Mouse (Mus musculus) cortical plate, adult 2 months (tissue): Measurements from ENCODE around the gene Lmntd1. TPM values are rescaled to one million over a fixed set of nuclear protein-coding genes. Genes with fewer than 3 reads are reported as not detected.

Source experiments
- H3K27ac ChIP-seq: fragments of 200-500 bp; 2 replicates; pipeline ENCODE4 v1.5.1; 2012; ENCODE audit warnings: low read length, control low read depth, inconsistent platforms; ENCODE audit not compliant: insufficient read depth
- H3K4me1 ChIP-seq: fragments of 200-500 bp; 2 replicates; pipeline ENCODE4 v1.6.1; 2011; ENCODE audit warnings: low read length; ENCODE audit not compliant: control insufficient read depth, insufficient read depth
- H3K4me3 ChIP-seq: fragments of 200-500 bp; 2 replicates; pipeline ENCODE4 v1.5.1; 2011; ENCODE audit warnings: mild to moderate bottlenecking, low read length, control low read depth; ENCODE audit not compliant: insufficient read depth
- CTCF ChIP-seq: fragments of 200-500 bp; IDR thresholded peaks from 2 replicates; pipeline ENCODE4 v1.5.1; 2011; ENCODE audit warnings: mild to moderate bottlenecking, control low read depth, low read length; ENCODE audit not compliant: insufficient read depth; ENCODE audit errors: extremely low read depth
- POLR2A ChIP-seq: fragments of 200-500 bp; IDR thresholded peaks from 2 replicates; pipeline ENCODE4 v1.6.1; 2011; ENCODE audit warnings: mild to moderate bottlenecking, low read length, control low read depth; ENCODE audit not compliant: insufficient read depth; ENCODE audit errors: extremely low read depth
- polyA plus RNA-seq: library from polyadenylated mRNA; depleted of rRNA; stranded (reverse); fragments of >200 nt; gene quantifications from 2 replicates; pipeline ENCODE4 v1.2.3, GENCODE M21; 2012

Lmntd1 gene
- polyA plus RNA-seq, 1 experiment, result 1.0 TPM

GRCm38 (mm10) chr6:145640971-145641506, 26.9 kb upstream of the Lmntd1 start:
- H3K27ac ChIP-seq, result no peak overlapping the region
- no peak for TF ChIP-seq POLR2A
- no peak for TF ChIP-seq CTCF
- H3K4me1 ChIP-seq, result no peaks in the 10 kb centered on the region
- H3K4me3 ChIP-seq, result no peak overlapping the region

GRCm38 (mm10) chr6:145638248-145638647, 24.1 kb upstream of the Lmntd1 start:
- H3K27ac ChIP-seq, result no peak overlapping the region
- TF ChIP-seq CTCF, result no peak
- no peak for TF ChIP-seq POLR2A
- no peak overlapping the region for H3K4me3 ChIP-seq
- H3K4me1 ChIP-seq, result no peaks in the 10 kb centered on the region

- Histone ChIP-seq H3K4me3 (no peak overlapping the region), H3K27ac (no peak overlapping the region), H3K4me1 (no peaks in the 10 kb centered on the region)
- TF ChIP-seq POLR2A (no peak), CTCF (no peak)
Measured at GRCm38 (mm10) chr6:145636682-145637081, 22.6 kb upstream of the Lmntd1 start.

DNA sequence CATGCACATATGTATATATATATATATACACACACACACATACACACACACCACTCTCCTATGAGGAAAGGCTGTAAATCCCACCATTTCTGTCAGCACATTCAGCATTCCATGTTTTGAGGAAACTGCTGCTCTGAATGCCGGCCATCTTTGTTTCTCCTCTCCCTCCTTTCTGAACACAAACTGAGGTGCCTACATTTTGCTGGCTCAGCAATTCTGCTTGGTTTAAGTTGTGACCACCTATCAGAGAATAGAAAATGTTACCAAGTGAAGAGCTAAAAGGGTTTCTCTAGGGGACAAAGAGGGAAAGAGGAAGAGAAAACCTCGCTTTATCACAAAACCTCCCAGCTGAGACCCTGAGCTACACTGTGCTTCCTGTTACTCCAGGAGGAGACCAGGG, 20.3 kb upstream of the Lmntd1 start:
- TF ChIP-seq CTCF, result no peak
- no peak for TF ChIP-seq POLR2A
- Histone ChIP-seq H3K4me3 (no peak overlapping the region), H3K27ac (no peak overlapping the region), H3K4me1 (no peaks in the 10 kb centered on the region)

DNA sequence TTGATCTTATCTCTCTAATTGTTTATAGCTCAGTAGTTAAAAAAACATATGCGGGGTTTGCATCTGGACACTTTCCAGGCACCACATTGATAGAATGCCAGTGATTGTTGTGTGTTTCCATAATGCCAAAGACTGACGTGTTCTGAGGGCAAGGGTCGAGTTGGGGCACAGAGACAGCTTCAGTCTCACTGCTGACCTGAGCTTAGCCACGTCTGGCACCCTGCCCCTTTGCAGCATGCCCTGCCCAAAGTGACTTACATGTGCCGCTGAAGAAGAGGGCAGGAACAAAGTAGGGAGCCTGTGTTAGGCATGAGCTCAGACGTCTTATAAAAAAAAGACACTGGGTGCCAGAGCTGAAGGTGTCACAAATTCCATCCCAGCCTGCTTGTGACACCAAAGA, 16.1 kb upstream of the Lmntd1 start:
- no peaks in the 10 kb centered on the region for H3K4me1 ChIP-seq
- no peak for TF ChIP-seq POLR2A
- TF ChIP-seq CTCF, result no peak
- no peak overlapping the region for H3K4me3 ChIP-seq
- no peak overlapping the region for H3K27ac ChIP-seq

DNA sequence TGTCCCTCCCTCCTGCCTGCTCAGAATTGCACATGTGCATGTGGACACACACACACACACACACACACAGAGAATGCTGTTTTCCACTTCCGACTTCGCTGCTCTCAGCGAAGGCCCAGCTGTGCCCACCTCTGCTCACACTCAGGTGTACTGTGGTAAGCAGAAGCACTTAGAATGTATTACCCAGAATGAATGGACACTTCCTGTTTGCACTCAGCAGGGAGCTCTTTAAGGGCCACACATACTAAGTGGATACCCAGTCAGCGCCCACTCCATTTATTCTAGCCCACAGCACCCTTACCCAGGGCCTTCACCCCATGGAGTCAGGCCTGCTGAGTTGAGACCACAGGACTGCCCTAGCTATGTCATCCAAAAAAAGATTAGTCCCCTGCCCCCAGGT, 9.0 kb upstream of the Lmntd1 start:
- TF ChIP-seq CTCF (no peak), POLR2A (no peak)
- Histone ChIP-seq H3K27ac (no peak overlapping the region), H3K4me1 (no peaks in the 10 kb centered on the region), H3K4me3 (no peak overlapping the region)

GRCm38 (mm10) chr6:145616402-145617229, 2.5 kb upstream of the Lmntd1 start:
- Histone ChIP-seq H3K4me3 (no peak overlapping the region), H3K4me1 (no peaks in the 10 kb centered on the region), H3K27ac (no peak overlapping the region)
- TF ChIP-seq CTCF, result no peak
- no peak for TF ChIP-seq POLR2A

- H3K4me3 ChIP-seq, result no peak within 1 kb of the TSS
- H3K27ac ChIP-seq, result no peak within 1 kb of the TSS
- TF ChIP-seq CTCF (no peak), POLR2A (no peak)
- H3K4me1 ChIP-seq, result no peaks in the 10 kb centered on the region
Measured at GRCm38 (mm10) chr6:145615666-145616210, 1.6 kb upstream of the Lmntd1 start, which contains the start of gene Tuba3b. Gene Tuba3b (plus strand): TSS chr6:145615757.

DNA sequence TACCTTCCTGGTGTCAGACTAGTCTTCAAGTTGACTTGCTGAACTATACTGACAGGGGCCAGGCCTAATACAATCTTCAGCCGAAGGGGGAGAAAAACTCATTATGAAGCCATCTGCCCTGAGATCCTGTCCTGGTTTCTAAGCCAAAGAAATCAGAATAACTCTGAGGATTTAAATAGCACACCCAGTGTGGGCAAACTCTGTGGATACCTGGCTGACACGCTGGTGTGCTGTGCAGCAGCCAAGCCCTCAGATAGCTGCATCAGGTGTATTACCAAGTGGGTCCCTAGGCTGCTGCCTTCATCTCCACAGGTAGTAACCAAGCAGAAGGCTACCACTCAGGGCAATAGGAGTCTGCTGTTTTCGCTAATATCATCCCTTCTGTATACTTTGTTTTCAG, 1.5 kb downstream of the Lmntd1 start:
- no peak for TF ChIP-seq CTCF
- no peak for TF ChIP-seq POLR2A
- Histone ChIP-seq H3K4me3 (no peak overlapping the region), H3K27ac (no peak overlapping the region), H3K4me1 (no peaks in the 10 kb centered on the region)

DNA sequence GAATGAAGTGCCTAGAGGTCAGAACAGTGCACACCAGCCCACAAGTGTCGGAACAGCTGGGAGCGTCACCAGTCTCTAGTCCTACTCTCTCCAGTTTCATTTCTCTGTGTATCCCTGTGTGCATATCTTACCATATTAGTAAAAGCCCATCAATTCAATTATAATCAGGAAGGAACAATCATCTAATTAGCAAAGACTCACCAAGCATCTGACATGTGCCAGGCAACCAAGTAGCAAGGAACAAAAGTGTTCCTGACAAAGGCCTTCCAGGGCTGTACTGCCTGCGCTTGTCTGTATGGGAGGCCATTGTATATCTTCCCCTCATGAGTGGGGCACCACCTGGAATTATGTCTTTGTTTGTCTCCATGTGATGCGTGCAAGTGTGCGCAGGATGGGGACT, 3.2 kb downstream of the Lmntd1 start:
- TF ChIP-seq POLR2A (no peak), CTCF (no peak)
- Histone ChIP-seq H3K4me1 (no peaks in the 10 kb centered on the region), H3K27ac (no peak overlapping the region), H3K4me3 (no peak overlapping the region)
